Mouse (Mus musculus) heart, adult 8-10 months (tissue): Measurements from ENCODE around the gene Zfp618. TPM values are rescaled to one million over a fixed set of nuclear protein-coding genes. Genes with fewer than 3 reads are reported as not detected.
A peak's percentile ranks its signal among the peaks of the same experiment; 100 is the strongest.

Experiments
- DNase-seq: peaks from one replicate; pipeline ENCODE4 v3.0.0; 2022; ENCODE audit warnings: low spot score
- total RNA-seq, 4 experiments: library from RNA; stranded (reverse); gene quantifications; 2 replicates each; pipeline ENCODE4 v1.2.4; 2022

Gene Zfp618
- total RNA-seq, 4 experiments from 2014 or later, result 0.19 to 0.47 (median 0.24) TPM

- no peak for DNase-seq
Observed at GRCm38 (mm10) chr4:63030157-63030556, 64.8 kb downstream of the Zfp618 start.

- no peak for DNase-seq
Observed at GRCm38 (mm10) chr4:63031240-63031639, 65.9 kb downstream of the Zfp618 start.

DNA sequence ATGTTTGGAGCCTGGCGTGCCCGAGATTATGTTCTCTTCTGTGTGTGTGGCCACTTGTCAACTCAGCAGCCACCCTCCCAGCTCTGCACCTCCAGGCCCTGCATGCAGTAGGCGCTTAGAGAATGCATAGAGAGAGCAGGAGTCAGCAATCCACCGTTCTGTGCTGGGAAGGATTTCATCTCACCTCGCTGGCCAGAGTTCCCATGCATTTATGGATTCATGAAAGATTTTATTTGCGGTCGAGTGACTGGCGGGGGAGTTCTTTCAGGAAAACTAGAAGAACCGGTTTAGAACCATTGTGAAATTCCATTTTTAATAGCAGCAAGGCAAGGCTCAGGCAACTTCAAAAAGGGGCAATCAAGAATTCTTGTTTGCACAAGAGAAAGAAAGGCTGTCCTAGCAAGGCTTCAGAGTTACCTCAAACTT is 67.2 kb downstream of the Zfp618 start:
- no peak for DNase-seq

DNA sequence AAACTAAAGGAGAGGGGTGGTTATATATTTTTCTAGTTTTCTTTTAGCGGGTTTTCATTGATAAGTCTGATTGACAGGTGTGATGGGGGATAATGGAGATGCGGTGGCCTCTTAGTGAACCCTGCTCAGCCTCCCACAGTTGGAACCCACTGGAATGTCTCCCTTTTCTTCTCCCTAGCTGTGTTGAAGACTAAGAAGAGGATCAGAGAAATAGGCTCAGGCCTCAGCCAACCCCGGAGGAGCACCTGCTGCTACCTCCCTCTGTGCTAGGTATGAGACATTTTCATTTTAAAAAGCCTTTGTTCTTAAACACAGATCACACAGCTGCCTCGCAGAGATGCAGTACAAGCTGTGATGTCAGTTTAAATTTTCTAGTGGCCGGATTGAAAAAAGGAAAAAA is 68.4 kb downstream of the Zfp618 start:
- no peak for DNase-seq

DNA sequence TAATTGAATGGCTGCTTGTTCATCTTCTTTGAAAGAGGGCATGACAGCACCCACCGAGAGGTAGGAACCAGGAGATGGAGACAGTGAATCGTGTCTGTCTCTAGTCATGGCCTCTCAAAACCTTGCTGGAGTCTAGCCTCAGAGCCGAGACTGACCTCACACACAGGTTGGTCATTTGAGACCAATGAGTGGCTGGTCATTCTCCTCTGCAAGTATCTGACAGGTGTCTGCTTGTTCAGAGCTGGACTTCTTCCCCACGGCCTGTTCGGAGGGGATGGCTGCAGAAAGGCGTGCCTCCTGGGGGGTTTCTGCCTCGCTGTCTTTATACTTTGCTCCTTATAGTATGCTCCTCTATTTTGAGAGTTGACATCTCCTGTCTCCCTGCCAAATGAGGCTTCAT is 70.6 kb downstream of the Zfp618 start:
- no peak for DNase-seq

DNA sequence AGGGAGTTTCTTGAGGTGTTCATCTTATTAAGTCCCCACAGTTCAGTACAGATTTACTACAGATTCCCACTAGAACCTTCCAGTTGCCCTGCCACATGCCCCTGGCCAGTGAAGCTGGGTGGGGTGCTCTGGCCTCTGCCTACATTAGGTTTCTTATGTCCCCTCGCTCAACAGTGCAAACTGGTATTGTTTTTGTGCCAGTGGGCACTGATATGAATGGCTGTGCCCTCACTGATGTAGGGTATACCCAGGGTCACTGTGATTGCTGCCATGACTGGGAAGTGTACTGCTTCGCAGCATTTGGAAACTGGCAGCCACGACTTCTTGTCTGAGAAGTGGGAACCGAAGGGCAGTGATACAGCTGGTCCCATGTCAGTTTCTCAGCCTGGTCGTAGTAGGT is 71.4 kb downstream of the Zfp618 start:
- no peak for DNase-seq

DNA sequence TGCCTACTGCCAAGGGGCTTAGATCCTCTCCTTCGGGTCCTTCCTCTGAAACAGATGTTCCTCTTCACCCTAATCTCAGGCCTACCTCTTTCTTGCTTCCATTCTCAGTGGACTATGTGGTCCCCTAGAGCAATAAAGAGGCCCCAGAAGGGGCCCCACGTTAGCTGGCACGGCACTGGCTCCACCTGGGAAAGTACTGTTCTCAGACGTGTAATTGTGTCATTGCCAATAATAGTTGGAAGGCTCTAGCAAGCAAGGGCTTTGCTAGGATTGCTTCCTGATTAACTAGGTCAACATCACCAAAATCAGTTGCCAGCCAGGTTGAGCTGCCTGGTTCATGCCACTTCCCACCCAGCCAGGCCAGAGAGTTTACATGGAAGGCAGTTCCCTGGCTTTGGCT is 72.2 kb downstream of the Zfp618 start:
- no peak for DNase-seq

DNA sequence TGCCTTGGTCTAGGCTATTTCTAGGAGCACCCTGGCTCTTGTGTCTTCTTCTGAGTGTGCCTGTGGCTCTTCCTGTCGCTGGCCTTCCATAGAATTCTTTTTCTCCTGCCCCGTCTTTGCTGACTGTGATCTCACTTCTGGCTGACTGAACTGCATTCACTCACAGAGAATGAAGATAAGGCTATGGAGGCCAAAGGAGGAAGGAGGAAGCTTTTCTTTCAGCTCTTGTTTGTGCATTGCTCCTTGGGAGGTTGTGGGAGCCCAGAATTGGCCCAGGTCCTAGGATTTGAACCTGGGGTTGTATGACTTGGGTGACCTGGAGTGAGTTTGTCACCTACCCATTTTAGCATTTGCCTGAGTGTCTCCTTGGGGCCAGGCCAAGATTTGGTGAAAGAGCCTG is 72.9 kb downstream of the Zfp618 start:
- DNase-seq, result no peak

DNA sequence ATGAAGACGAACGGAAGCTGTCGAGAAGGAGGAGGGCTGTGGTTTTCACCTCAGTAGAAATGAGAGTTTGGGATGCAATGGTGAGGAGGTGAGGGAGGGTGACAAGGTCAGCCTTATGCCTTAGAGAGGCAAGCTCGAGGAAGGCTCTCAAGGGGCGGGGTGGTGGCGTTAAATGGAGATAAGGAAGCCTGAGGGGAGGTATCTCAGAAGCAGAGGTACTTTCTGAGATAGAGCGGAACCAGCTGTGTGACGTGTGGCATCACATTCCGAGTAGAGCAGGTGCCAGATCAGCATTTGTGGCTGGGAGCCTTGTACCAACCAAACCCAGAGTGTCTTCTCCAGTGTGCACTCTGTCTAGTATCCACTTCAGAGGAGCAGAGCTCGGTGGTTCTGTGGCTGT is 73.6 kb downstream of the Zfp618 start:
- DNase-seq, result no peak

- no peak for DNase-seq
Observed at GRCm38 (mm10) chr4:63048606-63049005, 83.2 kb downstream of the Zfp618 start.

DNA sequence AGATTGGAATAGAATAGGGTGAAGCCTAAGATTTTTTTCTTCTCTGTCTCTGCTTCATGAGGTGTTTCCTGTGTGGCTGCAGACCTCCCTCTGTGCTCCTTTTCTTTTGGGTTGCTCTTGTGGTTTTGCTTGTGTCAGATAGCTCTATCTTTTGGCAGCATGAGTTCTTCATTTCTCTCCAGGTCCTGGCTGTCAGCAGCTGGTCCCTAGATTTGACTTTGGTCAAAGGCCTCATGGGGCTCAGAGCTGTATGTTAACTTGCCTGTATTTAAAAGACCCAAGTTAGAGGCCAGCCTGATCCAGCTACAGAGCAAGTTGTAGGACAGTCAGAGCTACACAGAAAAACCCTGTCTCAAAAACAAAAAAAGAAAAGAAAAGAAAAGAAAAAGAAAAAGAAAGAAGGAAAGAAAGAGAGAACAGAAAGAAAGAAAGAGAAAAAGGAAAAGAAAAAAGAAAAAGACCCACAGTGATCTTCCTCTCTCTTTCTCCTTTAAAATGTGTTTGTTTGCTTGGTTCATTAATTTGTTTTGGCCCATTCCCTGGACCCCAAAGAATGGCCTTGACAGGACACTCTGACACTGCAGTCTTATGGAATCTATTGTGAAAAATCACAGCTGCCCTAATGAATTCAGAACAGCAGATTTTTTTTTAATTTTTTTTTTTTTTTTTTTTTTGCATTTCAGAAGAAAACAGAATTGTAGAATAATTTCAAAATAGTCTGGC is 84.4 kb downstream of the Zfp618 start:
- peak; percentile 3 for DNase-seq

DNA sequence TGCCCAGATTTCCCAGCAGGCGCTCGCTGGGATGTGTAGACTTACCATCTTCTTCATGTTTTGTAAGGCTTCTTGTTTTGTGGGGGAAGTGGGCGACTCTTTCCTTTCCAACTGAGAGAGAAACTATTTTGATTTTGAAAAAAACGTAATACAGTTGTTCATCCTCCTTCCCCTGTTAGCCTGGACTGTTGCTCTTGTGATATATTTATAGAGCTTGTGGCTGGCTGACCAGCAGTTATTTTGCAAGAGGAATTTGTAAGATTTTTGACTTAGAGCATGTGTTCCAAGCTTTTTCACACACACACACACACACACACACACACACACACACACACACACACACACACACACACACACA is 84.9 kb downstream of the Zfp618 start:
- DNase-seq, result no peak

- DNase-seq, result no peak
Observed at GRCm38 (mm10) chr4:63050949-63051348, 85.6 kb downstream of the Zfp618 start.

- no peak for DNase-seq
Observed at GRCm38 (mm10) chr4:63051940-63052661, 86.7 kb downstream of the Zfp618 start.

DNA sequence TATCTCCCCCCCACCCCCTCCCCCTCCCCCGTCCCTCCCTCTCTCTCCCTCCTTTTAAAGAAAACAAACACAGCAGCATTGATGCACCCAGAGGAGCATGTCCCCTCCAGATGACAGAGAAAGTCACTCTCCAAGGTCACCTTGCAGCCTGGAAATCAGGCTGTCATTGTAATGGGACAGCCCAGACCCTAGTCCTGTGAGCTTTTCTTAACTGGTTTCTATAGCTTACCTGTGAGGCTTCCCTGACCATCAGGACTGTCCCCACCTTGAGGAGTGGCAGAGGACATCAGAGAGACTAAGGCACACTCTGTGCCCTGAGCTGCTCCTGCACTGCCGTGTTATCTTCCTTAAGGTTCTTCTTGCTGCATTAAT is 87.3 kb downstream of the Zfp618 start:
- DNase-seq, result no peak

- DNase-seq, result no peak
Observed at GRCm38 (mm10) chr4:63055216-63055745, 89.9 kb downstream of the Zfp618 start.

DNA sequence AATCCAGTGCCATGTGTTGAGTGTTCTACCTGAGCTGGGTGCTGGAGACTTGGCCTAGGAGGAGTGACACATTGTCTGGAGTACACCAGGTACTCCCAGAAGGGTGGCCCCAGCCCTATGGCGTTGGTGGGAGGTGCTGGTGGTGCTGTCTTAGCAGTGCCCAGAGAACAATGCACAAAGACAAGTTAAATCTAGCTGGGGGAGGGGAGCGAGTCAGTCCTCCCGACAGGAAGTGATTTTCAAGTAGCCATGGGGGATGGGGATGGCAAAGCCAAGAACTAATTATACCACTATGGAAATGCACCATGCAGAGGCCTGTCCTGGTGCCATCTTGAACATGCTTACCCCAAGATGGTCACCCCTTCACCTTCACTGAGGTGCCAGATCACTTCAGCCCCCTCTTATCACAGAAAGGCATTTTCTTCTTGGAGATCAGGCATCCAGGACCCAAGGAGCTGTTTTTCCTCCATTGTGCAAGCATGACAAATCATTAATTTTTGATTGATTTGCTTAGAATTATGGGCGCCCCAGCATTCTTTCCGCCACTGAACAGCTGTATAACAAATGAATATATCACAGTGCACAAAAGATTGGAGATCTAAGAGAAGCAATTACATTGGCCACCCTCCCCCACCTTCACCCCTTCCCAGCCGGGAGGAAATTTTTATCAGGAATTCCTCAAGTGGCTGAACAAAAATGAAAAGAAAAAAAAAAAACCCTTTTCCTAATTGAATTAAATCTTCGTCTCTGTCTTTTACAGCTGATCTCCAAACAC is 91.5 kb downstream of the Zfp618 start:
- no peak for DNase-seq

GRCm38 (mm10) chr4:63057581-63057980 is 92.2 kb downstream of the Zfp618 start:
- DNase-seq, result no peak

DNA sequence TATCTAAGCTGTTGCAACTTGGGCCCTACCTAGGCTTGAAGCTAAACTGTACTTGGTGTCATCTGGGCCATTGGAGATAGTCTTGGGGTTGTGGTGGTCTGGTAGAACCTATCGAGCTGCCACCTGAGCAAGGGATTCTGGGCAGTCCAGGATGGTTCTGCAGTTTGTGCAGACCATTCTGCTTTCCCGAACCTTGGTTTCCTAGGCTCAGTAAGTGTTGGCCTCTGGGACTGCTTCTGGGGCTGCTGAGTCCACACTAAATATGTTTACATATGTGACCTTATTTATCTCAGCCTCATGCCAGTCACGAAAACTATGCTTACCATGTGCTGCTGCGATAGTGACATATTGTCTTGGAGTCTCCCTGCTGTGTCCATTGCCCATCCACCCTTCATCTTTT is 93.3 kb downstream of the Zfp618 start:
- DNase-seq, result no peak

GRCm38 (mm10) chr4:63060358-63060757 is 95.0 kb downstream of the Zfp618 start:
- no peak for DNase-seq

- DNase-seq, result no peak
Observed at GRCm38 (mm10) chr4:63061411-63061810, 96.0 kb downstream of the Zfp618 start.

DNA sequence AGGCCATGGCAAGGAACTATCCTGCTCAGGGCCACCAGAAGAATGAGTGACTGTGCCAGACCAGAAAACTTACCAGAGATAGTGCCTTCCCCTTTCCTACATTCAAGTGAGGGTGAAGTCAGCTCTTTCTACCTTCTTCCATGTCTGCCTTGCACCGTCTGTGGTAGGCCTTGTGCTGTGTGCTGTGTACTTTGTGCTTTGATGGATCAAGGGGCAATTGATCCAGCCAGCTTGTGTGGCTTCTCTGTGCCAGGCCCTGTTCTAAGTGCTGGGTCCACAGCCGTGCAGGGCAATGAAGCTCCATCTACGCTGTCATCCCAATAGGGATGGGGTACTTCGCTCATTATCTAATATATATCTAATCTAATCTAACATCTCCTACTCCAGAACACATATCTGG is 98.0 kb downstream of the Zfp618 start:
- no peak for DNase-seq
